In the genomic region with DNA sequence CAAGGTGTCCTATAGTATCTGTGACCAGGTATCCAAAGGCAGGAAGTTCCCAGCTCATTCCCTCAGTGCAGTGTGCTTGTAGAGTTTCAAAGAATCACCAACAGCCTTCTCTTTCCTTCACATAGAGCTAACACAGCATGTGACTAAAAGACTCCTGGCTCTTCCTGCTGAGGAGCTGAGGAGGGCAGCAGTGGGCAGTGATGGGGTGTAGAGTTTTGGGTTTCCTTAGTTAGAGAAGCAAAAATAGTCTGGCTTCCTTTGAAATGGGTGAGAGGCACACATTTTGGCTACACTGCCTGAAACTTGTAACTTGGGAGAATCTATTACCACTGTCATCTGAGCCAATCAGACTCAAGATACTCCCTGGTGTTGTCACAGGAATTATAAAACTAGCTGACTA, we compare ENCODE assay signal across 19 mouse cellular contexts.
"Had no signal": no experiment of that assay in that cellular context is flagged by ENCODE, and none has a peak within 500 bp of the region (broad histone marks: within the 10 kb centered on the region; RNA-seq: fewer than 3 reads in every experiment).

No protein-coding gene starts in this region.

- ATAC-seq: forebrain, embryonic 13.5 days; forebrain, embryonic 14.5 days; forebrain, embryonic 15.5 days; forebrain, embryonic 16.5 days; forebrain, postnatal 0 days had no signal

- DNase-seq: cerebellum, adult 8-10 months; cerebellum, adult 9-10 months; cerebellum, adult 9-11 months; cerebellum, postnatal 10 days; cerebellum, postnatal 14 days; cerebellum, postnatal 25 days; cerebellum, postnatal 36 days; embryo, embryonic 11 days; forebrain, postnatal 0 days; gastrocnemius, adult 2 months; gastrocnemius, postnatal 10 days; gastrocnemius, postnatal 14 days; gastrocnemius, postnatal 25 days; gastrocnemius, postnatal 36 days; heart, adult 2 months had no signal
